Mouse (Mus musculus): ENCODE measurements around the gene Fgb. TPM values are rescaled to one million over a fixed set of nuclear protein-coding genes. Genes with fewer than 3 reads are reported as not detected.
A peak's percentile ranks its signal among the peaks of the same experiment; 100 is the strongest.

Fgb gene
- polyA plus RNA-seq, 2 experiments: 184 to 376 TPM

DNA sequence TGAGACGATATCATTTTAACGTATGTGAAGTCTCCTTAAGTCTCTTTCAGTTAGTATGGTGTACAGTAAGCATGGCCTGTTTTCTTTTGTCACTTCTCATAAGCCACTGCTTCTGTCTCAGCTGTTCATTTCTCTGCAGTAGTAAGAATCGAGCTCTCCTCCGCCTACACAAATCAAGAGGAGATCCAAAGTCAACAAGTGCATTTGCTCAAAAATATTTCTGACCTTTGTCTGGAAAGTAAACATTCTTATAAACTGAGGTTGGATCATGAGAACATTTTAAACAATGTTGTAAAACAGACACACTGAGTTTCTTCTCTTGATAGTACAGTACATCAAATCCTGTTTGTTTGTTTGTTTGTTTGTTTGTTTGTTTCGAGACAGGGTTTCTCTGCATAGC is 998 bp upstream of the Fgb start:
- DNase-seq (ENCODE audit: low read depth in 3 of 3, low spot score in 3 of 3): no peak
- Histone ChIP-seq H3K4me2 (ENCODE audit: low read depth) (no peak overlapping the region), H3K9me3 (ENCODE audit: control insufficient read depth, low read length) (no peaks in the 10 kb centered on the region), H3K4me1 (replicated peaks; ENCODE audit: control insufficient read depth in 2 of 2, insufficient read depth in 2 of 2, low read length in 1 of 2) (peaks cover 2 to 11% of the 10 kb centered on the region in 2 experiments; a peak in 3 of 4 replicates), H3K4me3 (ENCODE audit: insufficient read depth in 1 of 2, low read depth in 2 of 2, low read length in 2 of 2) (no peak overlapping the region), H3K9ac (replicated peaks) (no peak overlapping the region), H3K27me3 (ENCODE audit: control insufficient read depth, insufficient read depth, low read length) (no peaks in the 10 kb centered on the region), H3K36me3 (replicated peaks; ENCODE audit: control insufficient read depth, insufficient read depth, low read depth) (no peaks in the 10 kb centered on the region), H3K27ac (no peak overlapping the region)
- 69% methylated on average over 5 of the region's 5 CpGs for WGBS (ENCODE audit: insufficient replicate concordance)
- no peak for ATAC-seq (ENCODE audit: insufficient read depth)
- TF ChIP-seq EP300 (IDR thresholded peaks at IDR 0.05; ENCODE audit: low read depth) (no peak), CTCF (IDR thresholded peaks at IDR 0.05; ENCODE audit: low read depth) (no peak)

DNA sequence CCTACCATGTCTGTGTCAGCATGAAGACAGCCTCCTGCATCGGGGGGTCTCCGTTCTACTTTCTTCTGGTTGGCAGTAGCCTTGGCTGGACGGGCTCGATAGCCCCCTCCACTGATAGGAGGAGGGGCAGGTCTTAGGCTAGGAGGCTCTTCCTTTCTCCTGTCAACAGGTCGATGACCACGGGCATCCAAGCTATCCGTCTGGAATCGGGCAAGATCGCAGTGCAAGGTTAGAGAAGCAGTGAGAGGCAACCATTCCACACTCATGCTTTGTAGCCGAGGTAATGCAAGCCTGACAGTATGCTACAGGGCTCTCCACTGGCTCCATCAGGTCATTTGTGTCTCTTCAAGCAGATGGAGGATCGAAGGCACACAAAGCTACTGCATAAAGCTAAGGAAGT is 3.0 kb downstream of the Fgb start:
- Histone ChIP-seq H3K9ac (replicated peaks) (no peak overlapping the region), H3K9me3 (ENCODE audit: control insufficient read depth, low read length) (no peaks in the 10 kb centered on the region), H3K4me1 (replicated peaks; ENCODE audit: control insufficient read depth in 2 of 2, insufficient read depth in 2 of 2, low read length in 1 of 2) (no peaks in the 10 kb centered on the region; a peak in 1 of 4 replicates), H3K36me3 (replicated peaks; ENCODE audit: control insufficient read depth, insufficient read depth, low read depth) (no peaks in the 10 kb centered on the region), H3K4me3 (ENCODE audit: insufficient read depth in 1 of 2, low read depth in 2 of 2, low read length in 2 of 2) (no peak overlapping the region), H3K27ac (no peak overlapping the region), H3K4me2 (ENCODE audit: low read depth) (peak overlapping the region; percentile 18; the same call in 1 of the 2 replicates), H3K27me3 (ENCODE audit: control insufficient read depth, insufficient read depth, low read length) (no peaks in the 10 kb centered on the region)
- no peak for TF ChIP-seq EP300 (IDR thresholded peaks at IDR 0.05; ENCODE audit: low read depth)
- no peak for TF ChIP-seq CTCF (IDR thresholded peaks at IDR 0.05; ENCODE audit: low read depth)
- 63% methylated on average over 11 of the region's 11 CpGs for WGBS (ENCODE audit: insufficient replicate concordance)
- ATAC-seq (ENCODE audit: insufficient read depth) (no peak), DNase-seq (ENCODE audit: low read depth in 3 of 3, low spot score in 3 of 3) (no peak)

DNA sequence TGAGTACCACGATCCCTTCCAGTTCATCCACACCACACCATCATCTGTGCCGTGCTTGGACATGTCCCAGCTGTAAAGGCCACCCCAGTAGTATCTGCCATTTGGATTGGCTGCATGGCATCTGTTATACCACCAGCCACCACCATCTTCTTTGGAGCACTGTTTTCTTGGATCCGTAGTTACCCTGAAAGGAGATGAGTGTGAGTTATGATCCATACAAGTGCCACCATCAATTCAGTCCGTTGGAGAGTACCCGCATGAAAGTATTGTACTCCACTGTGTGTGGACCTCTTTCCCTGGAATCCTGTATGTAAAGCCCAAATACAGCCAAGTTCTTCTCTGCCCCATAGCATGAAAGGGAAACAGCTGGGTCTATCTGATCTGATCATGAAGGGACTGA is 7.2 kb downstream of the Fgb start:
- Histone ChIP-seq H3K4me2 (ENCODE audit: low read depth) (no peak overlapping the region), H3K9ac (replicated peaks) (no peak overlapping the region), H3K27me3 (ENCODE audit: control insufficient read depth, insufficient read depth, low read length) (no peaks in the 10 kb centered on the region), H3K4me1 (replicated peaks; ENCODE audit: control insufficient read depth in 2 of 2, insufficient read depth in 2 of 2, low read length in 1 of 2) (peaks cover 0 to 4% of the 10 kb centered on the region in 2 experiments; a peak in 2 of 4 replicates), H3K36me3 (replicated peaks; ENCODE audit: control insufficient read depth, insufficient read depth, low read depth) (no peaks in the 10 kb centered on the region), H3K27ac (no peak overlapping the region), H3K9me3 (ENCODE audit: control insufficient read depth, low read length) (no peaks in the 10 kb centered on the region), H3K4me3 (ENCODE audit: insufficient read depth in 1 of 2, low read depth in 2 of 2, low read length in 2 of 2) (no peak overlapping the region)
- ATAC-seq (ENCODE audit: insufficient read depth): no peak
- TF ChIP-seq EP300 (IDR thresholded peaks at IDR 0.05; ENCODE audit: low read depth) (no peak), CTCF (IDR thresholded peaks at IDR 0.05; ENCODE audit: low read depth) (no peak)
- 60% methylated on average over 5 of the region's 5 CpGs for whole genome bisulfite sequencing (ENCODE audit: insufficient replicate concordance)
- DNase-seq (ENCODE audit: low read depth in 3 of 3, low spot score in 3 of 3): no peak

DNA sequence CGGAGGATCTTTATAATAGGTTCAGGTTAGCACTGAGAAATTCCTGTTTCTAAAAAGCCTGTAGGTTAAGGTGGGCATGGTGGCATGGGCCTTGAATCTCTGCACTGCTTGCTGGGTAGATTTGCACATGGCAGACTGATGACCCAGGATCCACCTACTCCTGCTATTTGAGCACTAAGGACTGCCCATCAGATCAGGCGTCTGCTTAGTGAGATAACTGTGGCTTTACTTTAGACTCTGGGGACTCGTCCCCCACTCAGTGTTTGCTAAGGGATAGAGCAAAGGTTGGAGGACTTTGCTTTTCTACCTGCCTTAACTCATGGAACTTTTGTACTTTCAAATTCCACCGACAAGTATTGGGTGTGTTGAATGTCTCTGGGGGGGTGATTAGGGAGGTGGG is 10.0 kb downstream of the Fgb start:
- ATAC-seq (ENCODE audit: insufficient read depth): peak; percentile 60

DNA sequence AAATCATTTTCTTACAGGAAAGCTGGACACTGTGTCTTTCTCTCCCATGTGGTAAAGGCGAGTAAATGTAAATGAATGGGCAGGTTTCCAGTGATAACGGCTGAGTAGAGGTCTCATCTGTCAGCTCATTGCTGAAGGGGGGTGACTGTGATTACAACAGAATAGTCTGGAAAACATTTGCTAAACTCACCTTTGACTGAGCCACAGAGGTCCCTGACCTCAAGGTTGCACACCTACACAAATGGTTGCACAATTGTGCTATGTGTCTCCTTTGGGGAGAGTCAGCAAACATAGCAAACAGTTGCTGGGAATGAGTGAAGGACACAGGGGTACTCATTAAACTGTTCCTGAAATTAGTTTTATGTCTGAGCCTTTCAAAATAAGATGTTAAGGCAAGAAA is 10.8 kb downstream of the Fgb start:
- DNase-seq (ENCODE audit: low read depth in 3 of 3, low spot score in 3 of 3) (peak in 1 of 3 experiments; percentile 28), ATAC-seq (ENCODE audit: insufficient read depth) (peak; percentile 71)
- no peaks in the 10 kb centered on the region for H3K36me3 ChIP-seq (replicated peaks; ENCODE audit: control insufficient read depth, insufficient read depth, low read depth)
- 61% methylated on average over 2 of the region's 2 CpGs for WGBS (ENCODE audit: insufficient replicate concordance)
- no peaks in the 10 kb centered on the region for H3K27me3 ChIP-seq (ENCODE audit: control insufficient read depth, insufficient read depth, low read length)
- H3K9ac ChIP-seq (replicated peaks): no peak overlapping the region
- peaks cover 0 to 4% of the 10 kb centered on the region in 2 experiments; a peak in 2 of 4 replicates for H3K4me1 ChIP-seq (replicated peaks; ENCODE audit: control insufficient read depth in 2 of 2, insufficient read depth in 2 of 2, low read length in 1 of 2)
- H3K4me3 ChIP-seq (ENCODE audit: insufficient read depth in 1 of 2, low read depth in 2 of 2, low read length in 2 of 2): no peak overlapping the region
- no peaks in the 10 kb centered on the region for H3K9me3 ChIP-seq (ENCODE audit: control insufficient read depth, low read length)
- H3K4me2 ChIP-seq (ENCODE audit: low read depth): no peak overlapping the region
- no peak overlapping the region for H3K27ac ChIP-seq
- TF ChIP-seq EP300 (IDR thresholded peaks at IDR 0.05; ENCODE audit: low read depth) (0 out of 2 replicates have a peak, but pooled peaks have one; percentile 20), CTCF (IDR thresholded peaks at IDR 0.05; ENCODE audit: low read depth) (no peak)

More for the DNA sequence above, 10.0 kb downstream of the Fgb start:
- Histone ChIP-seq H3K27me3 (ENCODE audit: control insufficient read depth, insufficient read depth, low read length) (no peaks in the 10 kb centered on the region), H3K9ac (replicated peaks) (no peak overlapping the region), H3K36me3 (replicated peaks; ENCODE audit: control insufficient read depth, insufficient read depth, low read depth) (no peaks in the 10 kb centered on the region), H3K4me1 (replicated peaks; ENCODE audit: control insufficient read depth in 2 of 2, insufficient read depth in 2 of 2, low read length in 1 of 2) (peaks cover 0 to 4% of the 10 kb centered on the region in 2 experiments; a peak in 2 of 4 replicates), H3K4me3 (ENCODE audit: insufficient read depth in 1 of 2, low read depth in 2 of 2, low read length in 2 of 2) (no peak overlapping the region), H3K4me2 (ENCODE audit: low read depth) (peak overlapping the region; percentile 20; the same call in 1 of the 2 replicates), H3K9me3 (ENCODE audit: control insufficient read depth, low read length) (no peaks in the 10 kb centered on the region), H3K27ac (no peak overlapping the region)
- TF ChIP-seq CTCF (IDR thresholded peaks at IDR 0.05; ENCODE audit: low read depth) (no peak), EP300 (IDR thresholded peaks at IDR 0.05; ENCODE audit: low read depth) (no peak)
- DNase-seq (ENCODE audit: low read depth in 3 of 3, low spot score in 3 of 3): no peak
- WGBS (ENCODE audit: insufficient replicate concordance): 47% methylated on average over 4 of the region's 4 CpGs

Data from liver, embryonic 14.5 days (tissue).